Mouse (Mus musculus) midbrain, embryonic 13.5 days (tissue): ENCODE results near the gene Zfp82. TPM values are rescaled to one million over a fixed set of nuclear protein-coding genes. Genes with fewer than 3 reads are reported as not detected.

Experiments used
- ATAC-seq: fragments of 200-750 bp; cut with Nextera tagmentation; 2 replicates; pipeline ENCODE4 v1.8.0; 2017; ENCODE audit warnings: mild to moderate bottlenecking, moderate TSS enrichment, moderate library complexity
- H3K27ac ChIP-seq: fragments of 300-500 bp; sonication (generic); 2 replicates; pipeline ENCODE4 v1.5.1; 2015; ENCODE audit warnings: inconsistent platforms, mild to moderate bottlenecking, moderate library complexity
- H3K27me3 ChIP-seq: fragments of 300-500 bp; sonication (generic); 2 replicates; pipeline ENCODE4 v1.6.1; 2015; ENCODE audit warnings: mild to moderate bottlenecking, inconsistent platforms
- H3K36me3 ChIP-seq: fragments of 300-500 bp; sonication (generic); 2 replicates; pipeline ENCODE4 v1.6.1; 2015; ENCODE audit warnings: mild to moderate bottlenecking, inconsistent platforms
- H3K4me1 ChIP-seq: fragments of 300-500 bp; sonication (generic); replicated peaks from 2 replicates; pipeline ENCODE4 v1.6.1; 2015; ENCODE audit warnings: inconsistent platforms
- H3K4me2 ChIP-seq: fragments of 300-500 bp; sonication (generic); replicated peaks from 2 replicates; pipeline ENCODE4 v1.6.1; 2015; ENCODE audit warnings: moderate library complexity, mild to moderate bottlenecking, inconsistent platforms
- H3K4me3 ChIP-seq: fragments of 300-500 bp; sonication (generic); replicated peaks from 2 replicates; pipeline ENCODE4 v1.5.1; 2015; ENCODE audit warnings: mild to moderate bottlenecking, inconsistent platforms
- H3K9ac ChIP-seq: fragments of 300-500 bp; sonication (generic); replicated peaks from 2 replicates; pipeline ENCODE4 v1.6.1; 2015; ENCODE audit warnings: mild to moderate bottlenecking, inconsistent platforms
- H3K9me3 ChIP-seq: fragments of 300-500 bp; sonication (generic); 2 replicates; pipeline ENCODE4 v1.6.1; 2016; ENCODE audit warnings: mild to moderate bottlenecking, inconsistent platforms
- WGBS: fragments of 180-500 bp; shearing (Covaris S2); methylation state at CpG from one replicate; pipeline ENCODE4 v1.1.7; 2015; 5-methylcytosine and 5-hydroxymethylcytosine counted together
- polyA plus RNA-seq: library from polyadenylated mRNA; unstranded; fragments of >200 nt; fragmentation: Nextera tagmentation; extraction: Ambion mirVana; gene quantifications from 2 replicates; pipeline ENCODE4 v1.2.1, GENCODE M21; 2015

The Zfp82 gene
- polyA plus RNA-seq, 1 experiment from 2014 or later = 13.8 TPM

DNA sequence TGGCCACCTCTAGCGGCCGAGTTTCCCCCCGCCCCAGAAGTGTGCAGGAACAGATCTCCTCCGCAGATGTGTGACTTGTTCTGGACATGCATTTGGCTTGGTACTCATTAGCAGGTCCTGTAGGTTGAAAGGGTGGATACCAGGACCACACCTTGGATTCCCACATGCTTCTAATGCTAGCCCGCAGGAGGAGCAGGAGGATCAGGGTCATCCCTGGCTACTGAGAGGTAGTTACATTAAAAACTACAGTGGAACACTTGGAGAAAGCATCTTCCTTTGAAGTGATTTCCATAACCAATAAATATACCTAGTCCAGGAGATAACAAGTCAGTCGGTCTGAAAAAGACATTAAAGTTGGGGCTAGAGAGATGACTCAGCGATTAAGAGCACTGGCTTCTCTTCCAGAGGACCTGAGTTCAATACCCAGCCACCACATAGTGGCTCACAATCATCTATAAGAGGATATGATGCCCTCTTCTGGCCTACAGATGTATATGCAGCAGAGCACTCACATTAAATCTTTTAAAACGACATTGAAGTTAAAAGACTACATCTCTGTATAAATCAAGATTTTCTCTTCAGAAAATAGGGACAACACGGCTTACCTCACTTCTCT lies 18.4 kb upstream of the Zfp82 start:
- Histone ChIP-seq H3K9me3 (no peaks in the 10 kb centered on the region), H3K36me3 (peaks cover 10% of the 10 kb centered on the region), H3K9ac (peak overlapping the region; percentile 43; the same call in 1 of the 2 replicates), H3K27ac (peak overlapping the region; percentile 88), H3K4me1 (peaks cover 40% of the 10 kb centered on the region), H3K27me3 (no peaks in the 10 kb centered on the region), H3K4me3 (peak overlapping the region; percentile 75), H3K4me2 (peak overlapping the region; percentile 87)
- 10% methylated on average over 9 of the region's 9 CpGs for WGBS
- ATAC-seq = peak; percentile 3; the same call in 1 of the 2 replicates

DNA sequence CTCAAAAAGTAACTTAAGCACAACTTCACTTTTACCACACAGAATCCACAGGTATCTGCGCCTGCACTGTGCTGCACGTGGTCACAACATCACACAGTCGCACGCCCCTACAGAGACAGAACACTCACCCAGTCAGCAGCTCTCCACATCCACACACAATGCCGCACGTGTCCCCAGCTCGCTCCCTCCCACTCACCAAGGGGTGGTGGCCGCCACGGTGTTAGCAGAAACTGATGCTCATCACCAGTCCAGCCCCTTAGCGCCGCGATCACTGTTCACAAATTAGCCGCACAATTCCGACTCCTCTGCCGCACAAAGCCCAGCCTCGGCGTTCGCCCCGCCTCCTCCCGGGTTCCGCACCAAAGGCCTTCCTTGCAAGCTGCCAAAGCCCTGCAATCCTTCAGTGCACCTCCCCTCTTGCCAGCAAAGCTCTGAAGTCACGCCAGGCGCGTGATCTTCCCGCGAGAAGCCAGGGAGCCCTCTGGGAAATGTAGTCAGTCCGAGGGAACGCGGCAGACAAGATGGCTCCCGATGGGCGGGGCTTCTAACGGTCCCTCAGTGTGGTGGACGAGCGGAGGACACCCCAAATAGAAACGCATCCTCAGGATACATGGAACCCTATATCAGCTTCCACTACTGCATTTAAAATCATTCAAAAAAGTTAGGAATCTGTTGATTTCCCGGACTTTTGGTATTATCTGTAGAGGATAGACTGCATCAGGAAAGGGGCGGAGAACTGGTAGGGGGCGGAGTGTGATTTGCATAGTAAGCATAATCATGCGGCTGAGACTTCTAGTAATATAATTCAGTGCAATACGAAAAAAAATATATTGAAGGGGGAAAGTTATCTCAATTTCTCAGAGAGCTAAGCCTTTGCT lies 17.6 kb upstream of the Zfp82 start, which contains the start of the genes Gm26920 and Zfp566:
TSS of gene Gm26920 (minus strand) at position 319 of the 878 bp plus-strand sequence.
TSS of gene Zfp566 (minus strand) at position 436 of the 878 bp plus-strand sequence.
- Histone ChIP-seq H3K27me3 (no peaks in the 10 kb centered on the region), H3K27ac (peak within 1 kb of the TSS; percentile 88)

DNA sequence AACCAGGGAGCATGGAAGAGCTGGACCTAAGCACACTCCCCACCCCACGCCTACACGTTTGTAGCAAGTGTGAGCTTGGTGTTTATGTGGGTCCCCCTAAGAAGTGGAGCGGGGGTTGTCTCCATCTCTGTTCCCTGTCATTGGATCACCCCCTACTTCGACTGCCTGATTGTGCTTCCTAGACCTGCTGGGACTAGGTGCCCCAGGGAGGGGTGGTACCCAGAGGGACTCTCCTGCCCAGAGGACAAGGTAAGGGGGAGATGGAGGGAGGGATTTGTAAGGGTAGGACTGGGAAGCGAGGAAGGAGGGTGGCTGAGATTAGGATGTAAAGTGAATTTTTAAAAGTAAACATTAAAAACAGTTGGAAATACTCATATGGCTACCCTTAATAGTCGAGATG lies 16.7 kb upstream of the Zfp82 start:
- Histone ChIP-seq H3K4me3 (peak overlapping the region; percentile 75), H3K36me3 (peaks cover 27% of the 10 kb centered on the region), H3K9me3 (no peaks in the 10 kb centered on the region), H3K4me1 (peaks cover 36% of the 10 kb centered on the region), H3K9ac (peak overlapping the region; percentile 81), H3K4me2 (peak overlapping the region; percentile 87), H3K27ac (no peak overlapping the region), H3K27me3 (no peaks in the 10 kb centered on the region)
- ATAC-seq = no peak
- WGBS = 11% methylated on average over 6 of the region's 6 CpGs

More for the DNA sequence above, 17.6 kb upstream of the Zfp82 start, which contains the start of the genes Gm26920 and Zfp566:
- Histone ChIP-seq H3K36me3 (peaks cover 18% of the 10 kb centered on the region), H3K4me1 (peaks cover 36% of the 10 kb centered on the region), H3K4me3 (peak within 1 kb of the TSS; percentile 75), H3K9me3 (no peaks in the 10 kb centered on the region), H3K9ac (peak within 1 kb of the TSS; percentile 81), H3K4me2 (peak within 1 kb of the TSS; percentile 87)
- ATAC-seq = peak; percentile 94
- under 1% methylated on average over 40 of the region's 40 CpGs for WGBS

DNA sequence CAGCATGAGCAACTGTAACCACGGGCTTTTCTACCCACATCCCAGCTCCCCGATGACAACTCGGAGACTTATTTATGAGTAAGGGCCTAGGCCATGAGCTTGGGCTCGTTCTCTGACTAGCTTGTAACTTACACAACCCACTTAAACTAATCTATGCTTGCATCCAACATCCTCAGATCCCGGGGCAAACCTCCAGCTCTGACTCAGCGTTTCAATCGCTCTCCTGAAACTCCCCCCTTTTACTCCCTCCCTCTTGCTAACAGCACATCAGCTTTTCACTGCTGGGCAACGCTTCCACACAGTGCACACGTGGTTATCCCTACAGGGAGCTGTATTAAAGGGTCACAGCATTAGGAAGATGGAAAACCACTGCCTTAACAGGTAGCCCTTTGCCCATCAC lies 13.8 kb upstream of the Zfp82 start:
- no peak overlapping the region for H3K27ac ChIP-seq
- H3K4me2 ChIP-seq = no peak overlapping the region
- no peak overlapping the region for H3K4me3 ChIP-seq
- ATAC-seq = no peak
- H3K9me3 ChIP-seq = no peaks in the 10 kb centered on the region
- H3K27me3 ChIP-seq = no peaks in the 10 kb centered on the region
- peaks cover 51% of the 10 kb centered on the region for H3K36me3 ChIP-seq
- WGBS = 90% methylated on average over 9 of the region's 9 CpGs
- peaks cover 29% of the 10 kb centered on the region for H3K4me1 ChIP-seq
- H3K9ac ChIP-seq = no peak overlapping the region

DNA sequence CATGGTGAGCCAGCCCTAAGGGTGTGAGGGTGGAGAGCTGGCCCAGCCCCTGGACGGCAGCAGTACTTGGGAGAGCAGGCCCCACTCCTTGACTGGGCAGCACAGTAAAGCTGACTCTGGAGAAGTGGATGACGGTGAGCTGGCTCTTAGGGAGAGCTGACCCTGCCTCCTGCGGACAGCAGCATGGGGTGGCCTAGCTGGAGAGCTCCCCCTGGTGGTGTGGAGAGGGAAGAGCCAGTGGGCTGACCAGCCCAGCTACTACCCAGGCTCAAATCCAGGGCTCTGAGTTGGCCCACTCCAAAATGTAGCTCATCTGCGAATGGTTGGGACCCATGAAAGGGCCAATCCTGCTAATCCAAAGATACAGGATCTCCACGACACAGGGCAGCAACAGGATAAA lies 8.1 kb downstream of the Zfp82 start:
- H3K4me3 ChIP-seq = no peak overlapping the region
- no peak overlapping the region for H3K9ac ChIP-seq
- no peak for ATAC-seq
- 87% methylated on average over 5 of the region's 5 CpGs for WGBS
- H3K36me3 ChIP-seq = peaks cover 75% of the 10 kb centered on the region
- H3K9me3 ChIP-seq = no peaks in the 10 kb centered on the region
- no peaks in the 10 kb centered on the region for H3K4me1 ChIP-seq
- no peak overlapping the region for H3K4me2 ChIP-seq
- no peaks in the 10 kb centered on the region for H3K27me3 ChIP-seq
- no peak overlapping the region for H3K27ac ChIP-seq

DNA sequence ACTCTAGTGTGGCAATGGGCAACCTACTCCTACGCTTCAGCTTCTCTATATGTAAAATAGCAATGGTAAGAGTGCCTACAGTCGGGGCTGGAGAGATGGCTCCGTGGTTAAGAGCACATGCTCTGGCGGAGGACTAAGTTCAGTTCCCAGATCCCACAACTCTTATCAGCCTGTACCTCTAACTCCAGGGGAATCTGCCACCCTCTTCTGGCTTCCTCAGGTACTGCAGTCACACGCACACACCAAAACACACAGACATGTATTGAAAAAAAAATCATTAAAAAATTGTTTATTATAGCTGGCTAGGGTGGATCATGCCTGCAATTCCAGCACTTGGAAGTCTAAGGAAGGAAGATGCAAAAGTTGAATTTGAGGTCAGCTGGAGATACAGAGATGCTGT lies 10.2 kb downstream of the Zfp82 start:
- H3K4me1 ChIP-seq = no peaks in the 10 kb centered on the region
- no peaks in the 10 kb centered on the region for H3K27me3 ChIP-seq
- no peak overlapping the region for H3K9ac ChIP-seq
- H3K36me3 ChIP-seq = peaks cover 81% of the 10 kb centered on the region
- 88% methylated on average over 5 of the region's 5 CpGs for WGBS
- H3K27ac ChIP-seq = no peak overlapping the region
- no peak overlapping the region for H3K4me3 ChIP-seq
- no peak for ATAC-seq
- no peaks in the 10 kb centered on the region for H3K9me3 ChIP-seq
- H3K4me2 ChIP-seq = no peak overlapping the region

DNA sequence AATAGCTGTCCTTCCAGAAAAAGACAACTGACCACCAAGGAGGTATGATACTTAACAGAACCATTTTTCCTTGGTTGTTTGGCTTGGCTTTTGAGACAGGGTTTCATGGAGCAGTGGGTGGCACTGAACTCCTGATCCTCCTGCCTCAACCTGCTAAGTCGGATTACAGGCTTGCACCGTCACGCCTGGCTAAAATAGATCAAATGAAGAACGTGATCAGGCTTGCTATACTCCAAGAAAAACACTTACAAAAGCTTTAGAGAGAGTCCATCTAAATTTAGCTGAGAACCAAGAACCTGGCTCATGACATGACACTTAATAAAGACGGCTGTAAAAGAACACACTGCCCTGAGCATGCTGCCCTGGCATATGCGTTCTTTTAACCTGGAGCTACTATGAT lies 12.4 kb downstream of the Zfp82 start:
- Histone ChIP-seq H3K9me3 (no peaks in the 10 kb centered on the region), H3K27ac (no peak overlapping the region), H3K4me3 (no peak overlapping the region), H3K4me2 (no peak overlapping the region), H3K4me1 (no peaks in the 10 kb centered on the region), H3K27me3 (no peaks in the 10 kb centered on the region), H3K9ac (no peak overlapping the region), H3K36me3 (peaks cover 86% of the 10 kb centered on the region)
- 50% methylated on average over 6 of the region's 6 CpGs for WGBS
- no peak for ATAC-seq

DNA sequence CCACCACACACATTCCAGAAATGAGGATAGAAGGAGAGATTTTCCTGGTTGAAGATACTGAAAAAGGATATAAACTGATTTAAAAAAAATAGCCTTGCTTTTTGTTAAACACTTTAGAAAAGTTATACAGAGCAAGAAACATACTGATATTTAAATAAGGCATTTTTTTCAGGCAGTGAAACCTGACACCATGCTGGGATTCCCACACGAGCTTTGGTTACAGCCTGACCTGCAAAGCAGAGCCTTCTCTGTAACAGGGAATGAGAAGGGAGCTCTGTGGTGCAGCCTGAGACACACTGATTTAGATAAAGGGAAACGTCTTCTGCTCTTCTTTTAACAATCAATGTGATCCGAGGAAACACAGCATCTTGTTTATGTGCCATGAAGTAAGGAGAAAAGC lies 19.1 kb downstream of the Zfp82 start:
- no peaks in the 10 kb centered on the region for H3K27me3 ChIP-seq
- no peak for ATAC-seq
- no peak overlapping the region for H3K9ac ChIP-seq
- no peak overlapping the region for H3K27ac ChIP-seq
- no peak overlapping the region for H3K4me2 ChIP-seq
- H3K9me3 ChIP-seq = no peaks in the 10 kb centered on the region
- peaks cover 14% of the 10 kb centered on the region for H3K4me1 ChIP-seq
- peaks cover 29% of the 10 kb centered on the region for H3K36me3 ChIP-seq
- 14% methylated on average over 3 of the region's 3 CpGs for WGBS
- no peak overlapping the region for H3K4me3 ChIP-seq

DNA sequence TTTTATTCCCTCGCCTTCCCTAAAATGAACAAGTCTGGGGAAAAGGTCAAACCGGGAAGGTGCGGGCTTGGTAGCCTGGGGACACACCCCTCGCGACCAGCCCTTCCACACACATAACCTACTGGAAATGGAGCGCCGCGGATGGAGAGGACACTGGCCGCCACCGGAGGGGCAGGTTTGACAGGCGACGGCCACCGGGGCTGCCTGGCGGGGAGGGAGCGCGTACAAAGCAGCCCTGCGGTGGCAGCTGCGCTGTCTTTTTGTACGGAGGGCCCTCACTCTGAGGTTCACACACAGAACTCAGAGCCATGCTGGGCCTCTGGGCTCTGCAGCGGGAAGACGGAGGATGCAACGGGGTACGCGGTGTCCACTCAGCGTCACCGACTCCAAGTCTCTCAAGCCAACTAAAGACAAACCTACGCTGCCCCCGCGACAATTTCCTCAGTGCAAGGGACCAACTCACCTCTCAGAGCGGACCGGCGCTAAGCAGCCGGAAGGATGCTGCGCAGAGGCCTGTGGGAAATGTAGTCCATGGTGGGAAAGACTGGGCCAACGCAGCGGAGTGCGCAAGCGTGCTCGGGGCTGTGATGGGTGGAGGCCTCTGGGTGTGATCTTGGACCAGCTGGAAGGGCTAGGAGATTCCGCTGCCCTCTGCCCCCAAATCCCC lies 21.7 kb downstream of the Zfp82 start, which contains the start of gene Zfp14:
TSS of gene Zfp14 (minus strand) at position 499 of the 667 bp plus-strand sequence.
- peak within 1 kb of the TSS; percentile 87 for H3K9ac ChIP-seq
- peaks cover 12% of the 10 kb centered on the region for H3K36me3 ChIP-seq
- H3K4me3 ChIP-seq = peak within 1 kb of the TSS; percentile 83
- peak; percentile 100 for ATAC-seq
- peak within 1 kb of the TSS; percentile 73 for H3K4me2 ChIP-seq
- no peaks in the 10 kb centered on the region for H3K27me3 ChIP-seq
- H3K27ac ChIP-seq = peak within 1 kb of the TSS; percentile 95
- WGBS = under 1% methylated on average over 40 of the region's 40 CpGs
- peaks cover 14% of the 10 kb centered on the region for H3K4me1 ChIP-seq
- no peaks in the 10 kb centered on the region for H3K9me3 ChIP-seq

DNA sequence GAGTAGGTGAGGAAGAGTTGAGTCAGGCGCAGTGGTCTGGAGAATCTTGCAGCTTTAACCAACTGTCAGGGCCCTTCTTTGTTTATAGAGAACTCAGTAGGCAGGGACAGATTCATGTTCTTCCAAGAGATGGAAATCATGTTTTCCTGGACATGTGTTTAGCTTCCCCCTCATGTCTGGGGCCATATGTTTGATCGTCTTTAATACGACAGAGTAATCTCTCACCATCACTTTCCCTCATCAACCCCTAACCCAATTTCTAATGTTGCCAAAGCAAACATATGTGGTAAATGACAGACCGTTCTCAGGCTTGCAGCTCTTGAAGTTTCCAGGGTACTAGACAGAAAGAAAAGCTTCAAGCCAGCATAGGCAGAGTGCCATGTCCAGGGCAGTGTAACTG lies 24.6 kb downstream of the Zfp82 start:
- 94% methylated on average over 4 of the region's 4 CpGs for WGBS

DNA sequence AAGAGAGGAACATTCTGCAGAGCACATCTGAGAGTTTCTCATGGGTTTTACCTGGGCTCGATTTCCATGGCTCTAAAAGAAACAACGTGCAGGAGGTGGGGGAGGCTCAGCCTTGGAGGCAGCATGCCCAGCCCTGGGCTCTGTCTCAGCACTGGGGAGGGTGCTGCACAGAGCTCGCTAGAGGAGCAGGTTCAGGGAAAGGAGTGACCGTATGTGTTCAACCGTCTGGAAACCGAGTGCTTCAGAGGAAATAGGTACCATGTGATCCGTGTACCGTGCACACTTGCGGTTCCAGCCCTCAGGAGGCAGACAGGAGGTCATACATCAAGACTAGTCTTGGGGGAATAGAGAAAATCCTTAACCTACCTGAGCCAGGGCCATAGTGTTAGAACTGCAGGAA lies 28.3 kb downstream of the Zfp82 start:
- Histone ChIP-seq H3K4me3 (no peak overlapping the region), H3K27me3 (no peaks in the 10 kb centered on the region), H3K4me1 (no peaks in the 10 kb centered on the region), H3K4me2 (no peak overlapping the region), H3K9me3 (no peaks in the 10 kb centered on the region), H3K36me3 (peaks cover 30% of the 10 kb centered on the region), H3K9ac (no peak overlapping the region), H3K27ac (no peak overlapping the region)
- 70% methylated on average over 9 of the region's 9 CpGs for WGBS
- no peak for ATAC-seq

More for the DNA sequence above, 24.6 kb downstream of the Zfp82 start:
- Histone ChIP-seq H3K9me3 (no peaks in the 10 kb centered on the region), H3K27me3 (no peaks in the 10 kb centered on the region), H3K4me2 (no peak overlapping the region), H3K4me3 (no peak overlapping the region), H3K36me3 (peaks cover 7% of the 10 kb centered on the region; the same call in 1 of the 2 replicates), H3K4me1 (peaks cover 14% of the 10 kb centered on the region), H3K9ac (no peak overlapping the region), H3K27ac (no peak overlapping the region)
- ATAC-seq = no peak

DNA sequence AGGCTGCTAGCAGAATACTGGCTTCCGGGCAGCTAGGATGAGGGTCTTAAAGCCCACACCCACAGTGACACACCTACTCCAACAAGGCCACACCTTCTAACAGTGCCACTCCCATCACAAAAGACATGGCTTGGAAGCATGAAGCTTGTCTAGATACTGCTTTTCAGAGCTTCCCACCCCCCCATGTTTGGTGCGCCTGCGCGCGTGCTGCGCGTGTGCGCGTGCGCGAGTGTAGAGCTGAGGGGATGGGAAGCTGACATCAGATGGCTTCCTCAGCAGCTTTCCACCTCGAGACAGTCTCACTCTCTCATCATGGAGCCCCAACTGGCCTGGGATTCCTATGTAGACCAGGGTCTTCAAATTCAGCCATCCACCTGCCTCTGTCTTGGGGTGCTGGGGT lies 38.4 kb downstream of the Zfp82 start:
- ATAC-seq = no peak
- Histone ChIP-seq H3K4me3 (no peak overlapping the region), H3K27me3 (no peaks in the 10 kb centered on the region), H3K9me3 (no peaks in the 10 kb centered on the region), H3K9ac (no peak overlapping the region), H3K4me2 (no peak overlapping the region), H3K4me1 (no peaks in the 10 kb centered on the region), H3K27ac (no peak overlapping the region), H3K36me3 (peaks cover 33% of the 10 kb centered on the region)
- WGBS = 92% methylated on average over 12 of the region's 12 CpGs
